Mouse (Mus musculus) inflammation-experienced regulatory T-cells, adult 6 months (primary cell): ENCODE results near the gene Nfkbib. TPM values are rescaled to one million over a fixed set of nuclear protein-coding genes. Genes with fewer than 3 reads are reported as not detected.

ENCODE experiments used
- ATAC-seq: one replicate; pipeline ENCODE4 v1.8.0; 2017
- polyA plus RNA-seq, 3 experiments: library from polyadenylated mRNA; unstranded; fragments of 100-300 nt; shearing (Covaris generic); gene quantifications; one replicate each; pipeline ENCODE4 v1.2.1; 2017

Nfkbib gene
- polyA plus RNA-seq, 3 experiments from 2014 or later, result 46.0 to 72.8 (median 53.3) TPM

DNA sequence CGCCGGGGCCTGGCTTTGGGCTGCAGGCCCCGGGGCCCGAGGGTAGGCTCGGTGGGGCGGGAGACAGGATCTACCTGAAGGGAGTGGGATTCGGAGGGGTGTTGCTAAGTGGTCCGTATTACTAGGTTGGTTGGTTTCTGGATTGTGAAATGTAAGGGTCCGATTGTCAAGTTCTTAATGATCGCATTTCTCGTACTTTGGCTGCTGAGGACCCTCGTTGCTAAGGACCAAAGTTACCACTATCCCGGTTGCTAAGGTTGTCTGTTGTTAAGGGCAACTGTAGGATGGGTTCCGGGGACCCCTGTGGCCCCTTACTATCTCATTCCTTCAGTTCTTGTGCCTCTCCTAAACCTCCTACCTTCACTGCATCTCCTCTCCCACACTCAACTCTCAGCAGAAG, 402 bp downstream of the Nfkbib start:
- ATAC-seq, result no peak

DNA sequence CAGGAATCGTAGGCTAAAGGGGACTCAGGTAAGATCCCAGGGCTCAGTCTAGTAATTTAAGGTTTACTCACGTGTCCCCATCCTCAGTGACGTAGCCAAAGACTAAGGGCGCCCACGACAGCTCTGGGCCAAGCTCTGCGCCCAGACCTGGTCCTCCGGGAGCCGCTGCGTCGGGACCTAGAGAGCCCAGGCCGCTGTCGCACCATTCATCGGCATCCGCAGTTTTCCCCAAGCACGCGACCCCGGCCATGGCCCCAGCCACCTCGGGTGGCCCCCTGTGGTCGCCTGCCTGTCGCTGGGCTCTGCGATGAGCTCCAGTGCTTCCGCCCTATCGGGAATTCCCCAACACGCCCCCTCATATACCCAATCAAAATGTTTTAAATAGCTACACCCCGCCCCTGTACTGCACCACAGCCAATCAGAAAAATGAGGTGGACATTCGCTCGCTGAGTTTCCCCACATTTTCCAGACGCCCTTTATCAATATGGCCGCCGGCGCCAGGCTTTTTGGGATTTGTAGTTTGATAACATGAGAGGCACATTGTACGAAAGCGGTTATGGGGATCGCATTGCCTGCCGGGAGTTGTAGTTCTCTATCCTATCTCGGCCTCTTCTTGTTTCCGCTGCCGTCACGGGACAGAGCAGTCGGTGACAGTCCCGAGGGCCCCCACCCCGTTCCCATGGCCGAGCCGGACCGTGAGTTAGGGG, 986 bp downstream of the Nfkbib start, which contains the start of gene Sirt2:
Sirt2 (plus strand) TSS at position 563 of the 707 bp plus-strand sequence.
- peak; percentile 95 for ATAC-seq

DNA sequence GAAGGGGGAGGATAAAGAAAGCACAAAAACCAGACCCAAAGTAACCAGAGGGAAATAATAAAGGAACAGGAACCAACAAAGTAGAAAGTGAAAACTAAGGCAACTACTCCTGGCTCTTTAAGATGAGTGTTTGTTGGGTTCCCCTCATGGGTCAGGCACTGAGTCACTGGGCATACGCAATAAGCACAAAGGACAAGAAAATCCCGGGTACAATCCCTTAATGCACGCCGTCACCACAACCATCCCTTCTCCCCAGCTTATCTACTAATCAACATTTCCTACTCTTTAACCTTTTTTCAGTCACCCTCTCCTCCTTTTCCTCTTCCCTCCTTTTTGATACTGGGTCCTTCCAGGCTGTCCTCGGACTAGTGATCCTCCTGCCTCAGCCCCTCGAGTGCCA, 2.1 kb downstream of the Nfkbib start:
- no peak for ATAC-seq

DNA sequence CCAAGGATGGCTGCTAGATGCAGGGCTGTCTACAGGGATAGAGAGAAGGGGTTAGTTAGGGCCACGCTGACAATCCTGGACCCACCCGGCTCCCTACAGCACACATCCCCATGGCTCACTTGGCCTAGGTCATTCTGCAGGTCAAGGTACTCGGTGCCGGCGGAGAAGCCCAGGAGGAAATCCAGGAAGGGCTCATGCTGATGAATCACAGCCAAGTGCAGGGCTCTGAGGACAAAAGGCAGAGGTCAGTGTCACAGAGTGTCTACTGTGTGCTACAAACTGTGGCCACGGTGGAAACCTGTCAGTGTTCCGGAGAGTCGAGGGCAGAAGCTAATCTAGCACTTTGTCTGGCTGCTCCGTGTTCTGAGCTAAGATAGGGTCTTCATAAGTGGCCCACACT, 5.4 kb downstream of the Nfkbib start:
- ATAC-seq, result no peak

DNA sequence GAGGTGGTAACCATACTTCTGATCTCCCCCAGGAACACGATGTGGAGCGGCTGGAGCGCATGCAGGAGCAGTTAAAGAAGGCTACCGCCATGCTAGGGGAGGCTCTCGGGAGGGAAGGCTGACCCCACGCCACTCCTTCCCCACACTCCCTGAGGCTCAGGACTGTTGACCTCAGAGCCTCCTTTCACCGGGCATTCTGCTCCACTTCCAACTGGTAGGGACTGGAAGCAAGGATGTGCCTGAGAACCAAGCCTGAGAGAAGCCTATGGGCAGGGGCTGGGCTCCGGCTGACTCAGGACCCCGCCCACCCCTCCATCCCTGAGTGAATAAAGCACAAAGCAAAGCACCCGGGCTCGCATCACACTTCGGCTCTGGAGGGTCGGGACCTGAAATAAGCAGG, 8.7 kb downstream of the Nfkbib start:
- ATAC-seq, result no peak

DNA sequence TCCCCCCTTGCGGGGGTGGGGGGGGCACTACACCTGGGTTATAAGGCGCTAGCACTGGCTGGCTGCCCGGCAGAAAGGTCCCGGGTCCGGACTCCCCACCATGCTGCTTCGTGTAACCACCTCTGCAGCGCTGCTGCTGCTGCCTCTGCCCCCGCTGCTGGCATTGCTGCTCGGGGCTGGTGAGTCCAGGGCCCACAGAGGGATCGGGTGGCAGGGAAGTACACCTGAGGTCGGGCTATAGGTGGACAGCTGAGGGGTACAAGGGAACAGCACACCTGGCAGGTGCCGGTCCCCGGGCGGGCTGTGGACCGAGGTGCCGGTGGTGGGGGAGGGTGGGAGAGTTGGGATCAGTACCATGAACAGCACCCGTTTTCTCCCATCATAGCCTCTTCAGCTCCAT, 11.2 kb downstream of the Nfkbib start, which contains the start of gene Ccer2:
Ccer2 (plus strand) TSS at position 96 of the 400 bp plus-strand sequence.
- no peak for ATAC-seq

DNA sequence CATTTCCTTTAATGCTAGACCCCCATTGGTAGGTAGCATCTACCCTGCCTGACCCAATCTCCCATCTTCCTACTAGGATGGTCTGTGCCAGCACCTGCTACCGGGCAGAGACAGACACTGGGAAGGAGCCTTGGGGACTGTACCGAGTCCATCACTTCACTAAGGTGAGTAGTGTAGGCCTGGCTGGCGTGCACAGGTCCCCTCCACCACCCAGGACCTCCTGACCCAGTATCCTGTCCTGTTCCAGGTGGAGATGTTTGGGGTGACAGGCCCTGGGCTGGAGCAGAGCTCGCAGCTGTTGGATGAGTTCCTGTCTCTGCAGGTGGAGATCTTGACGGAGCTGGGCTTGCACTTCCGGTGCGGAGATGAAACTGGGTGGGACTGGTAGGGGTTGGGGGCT, 17.4 kb downstream of the Nfkbib start:
- ATAC-seq, result no peak

DNA sequence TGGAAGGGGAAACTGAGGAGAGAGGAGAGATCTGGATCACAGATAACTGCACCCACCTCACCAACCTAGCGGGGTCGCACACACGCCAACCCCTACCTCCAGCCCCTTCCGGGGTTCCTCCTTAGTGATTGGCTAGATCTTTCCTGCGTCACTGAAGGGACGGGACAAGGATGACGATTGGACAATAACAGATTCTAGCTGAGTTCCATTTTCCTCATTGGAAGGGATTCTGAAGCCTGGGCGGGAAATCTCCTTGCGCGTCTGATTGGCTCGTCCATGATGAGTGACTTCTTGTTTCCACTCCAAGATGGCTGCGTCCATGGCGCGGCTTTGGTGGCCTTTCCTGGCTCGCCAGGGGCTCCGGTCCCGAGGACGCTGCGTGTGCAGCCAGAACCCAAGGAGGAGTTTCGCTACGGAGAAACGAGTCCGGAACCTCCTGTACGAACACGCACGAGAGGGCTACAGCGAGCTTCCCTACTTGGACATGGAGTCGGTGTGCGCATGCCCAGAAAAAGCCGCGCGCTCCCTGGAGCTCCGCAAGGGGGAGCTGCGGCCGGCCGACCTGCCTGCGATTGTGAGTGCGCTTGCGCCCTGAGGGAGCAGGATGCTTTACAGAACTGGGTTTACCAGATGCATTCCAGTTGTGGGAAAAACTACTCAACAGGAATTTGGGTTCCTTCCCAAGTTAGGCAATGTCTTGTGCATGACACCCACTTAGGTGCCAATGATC, 25.4 kb downstream of the Nfkbib start, which contains the start of the genes Mrps12 and Sars2:
Mrps12 (minus strand) TSS at position 112 of the 730 bp plus-strand sequence.
Sars2 (plus strand) TSS at position 284 of the 730 bp plus-strand sequence.
- ATAC-seq, result peak; percentile 98

DNA sequence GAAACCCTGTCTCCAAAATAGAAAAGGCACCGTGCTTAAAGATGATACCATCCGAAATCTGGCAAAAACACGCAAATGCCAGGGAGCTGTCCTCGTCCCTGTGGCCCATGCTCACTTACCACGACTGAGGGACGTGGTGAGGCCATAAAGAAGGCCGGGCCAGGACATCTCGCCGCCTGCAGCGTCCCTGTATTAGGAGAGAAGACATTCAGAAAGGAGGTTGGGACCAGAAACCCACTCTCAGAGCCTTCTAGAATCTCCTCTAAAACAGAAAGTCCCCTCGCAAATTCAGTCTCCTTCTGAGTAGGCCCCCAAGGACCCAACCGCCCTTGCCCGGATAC, 26.0 kb downstream of the Nfkbib start:
- peak; percentile 19 for ATAC-seq

DNA sequence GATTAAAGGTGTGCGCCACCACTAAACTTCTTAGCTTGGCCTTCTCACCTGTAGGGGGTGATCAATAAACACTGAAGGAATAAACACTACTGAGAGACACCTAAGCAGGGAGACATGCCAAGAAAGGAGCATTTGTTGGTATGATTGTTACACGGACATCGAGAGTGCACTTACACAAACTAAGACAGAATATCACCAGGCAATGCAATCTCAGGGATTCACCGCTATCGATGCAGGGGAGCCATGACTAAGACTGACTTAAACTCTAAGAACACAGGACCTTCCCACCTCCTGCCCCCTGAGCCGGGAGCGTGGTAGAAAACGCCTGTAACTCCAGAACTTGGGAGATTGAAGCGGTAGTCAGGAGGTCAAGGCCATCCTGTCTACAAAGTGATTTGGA, 26.4 kb downstream of the Nfkbib start:
- no peak for ATAC-seq

DNA sequence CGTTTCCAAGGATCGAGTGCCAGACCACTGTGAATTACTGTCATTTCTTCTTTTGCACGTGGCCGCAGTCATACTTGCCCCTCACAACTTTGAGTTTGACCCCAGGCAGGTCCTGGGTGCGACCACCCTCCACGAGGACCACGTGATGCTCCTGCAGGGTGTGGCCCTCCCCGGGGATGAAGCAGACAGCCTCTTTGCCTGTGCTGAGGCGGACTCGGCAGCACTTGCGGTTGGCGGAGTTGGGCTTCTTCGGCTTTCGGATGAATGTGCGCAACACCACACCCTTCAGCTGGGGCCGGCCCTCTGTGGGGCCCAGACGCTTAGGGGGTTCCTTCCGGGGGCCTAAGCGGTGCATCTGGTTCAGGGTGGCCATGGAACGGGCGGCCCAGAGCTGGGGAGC, 27.5 kb downstream of the Nfkbib start:
- no peak for ATAC-seq

DNA sequence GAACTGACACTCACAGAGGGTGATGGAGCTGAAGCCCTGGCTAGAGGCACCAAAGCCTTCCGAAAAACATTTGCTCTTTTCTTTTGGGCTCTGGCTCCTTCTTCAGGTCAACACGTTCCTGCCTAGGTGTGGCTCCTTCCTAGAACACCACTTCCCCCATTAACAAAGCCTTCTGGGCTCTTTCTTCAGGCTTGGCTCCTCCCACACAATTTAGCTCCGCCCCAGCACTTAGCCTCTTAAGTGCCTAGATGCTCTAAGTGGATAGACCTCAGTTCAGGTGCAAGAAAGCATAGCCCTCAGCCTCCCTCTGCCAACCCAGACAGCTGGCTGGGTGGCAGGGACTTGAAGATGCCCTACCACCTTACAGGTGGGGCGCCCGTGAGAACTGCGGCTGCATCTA, 31.6 kb downstream of the Nfkbib start:
- no peak for ATAC-seq

DNA sequence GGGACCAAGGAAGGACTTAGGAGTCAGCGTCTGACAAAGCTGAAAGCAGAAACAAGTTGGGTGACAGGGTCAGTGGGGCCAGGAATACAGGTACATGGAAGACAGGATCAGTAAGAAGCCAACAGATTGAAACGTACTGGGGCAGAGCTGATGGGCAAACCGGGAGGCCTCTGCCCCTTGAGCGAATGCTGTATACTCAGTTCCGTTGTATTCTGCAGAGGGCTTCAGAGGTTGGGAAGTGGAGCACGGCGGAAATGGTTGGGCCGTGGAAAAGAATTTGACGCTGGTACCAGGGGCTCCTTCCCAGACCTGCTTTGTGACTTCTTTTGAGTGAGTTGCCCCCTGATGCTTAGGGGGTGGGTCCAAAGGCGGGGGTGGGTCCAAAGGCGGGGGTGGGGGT, 34.1 kb downstream of the Nfkbib start:
- ATAC-seq, result no peak

DNA sequence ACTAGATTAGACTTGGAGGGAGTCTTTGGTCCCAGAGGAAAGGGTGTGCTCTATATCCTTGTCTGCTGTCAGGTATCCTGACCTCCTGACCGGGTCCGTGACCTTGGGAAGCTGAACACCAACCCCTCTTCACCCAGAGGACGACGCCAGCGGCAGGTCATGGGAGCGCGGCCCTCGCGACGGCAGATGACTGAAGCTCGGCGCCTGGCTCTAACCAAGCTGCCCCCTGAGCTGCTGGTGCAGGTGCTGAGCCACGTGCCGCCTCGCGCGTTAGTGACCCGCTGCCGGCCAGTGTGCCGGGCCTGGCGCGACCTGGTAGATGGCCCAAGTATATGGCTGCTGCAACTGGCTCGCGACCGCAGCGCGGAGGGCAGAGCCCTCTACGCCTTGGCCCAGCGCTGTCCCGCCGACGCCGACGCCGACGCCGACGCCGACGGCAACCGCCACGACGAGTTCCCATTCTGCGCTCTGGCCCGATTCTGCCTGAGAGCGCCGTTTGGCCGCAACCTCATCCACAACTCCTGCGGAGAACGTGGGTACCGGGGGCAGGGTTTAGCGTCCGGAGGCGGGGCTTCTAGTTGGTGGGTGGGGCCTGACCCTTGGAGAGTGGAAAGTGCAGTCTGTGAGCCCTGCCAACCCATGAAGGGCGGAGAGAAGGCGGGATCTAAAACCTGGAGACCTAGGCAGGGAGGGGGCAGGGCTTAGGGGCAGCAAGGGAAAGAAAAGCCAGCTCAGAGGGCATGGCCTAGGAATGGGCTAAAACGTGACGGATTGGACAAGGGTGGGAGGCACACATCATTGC, 34.8 kb downstream of the Nfkbib start:
- peak; percentile 63 for ATAC-seq

DNA sequence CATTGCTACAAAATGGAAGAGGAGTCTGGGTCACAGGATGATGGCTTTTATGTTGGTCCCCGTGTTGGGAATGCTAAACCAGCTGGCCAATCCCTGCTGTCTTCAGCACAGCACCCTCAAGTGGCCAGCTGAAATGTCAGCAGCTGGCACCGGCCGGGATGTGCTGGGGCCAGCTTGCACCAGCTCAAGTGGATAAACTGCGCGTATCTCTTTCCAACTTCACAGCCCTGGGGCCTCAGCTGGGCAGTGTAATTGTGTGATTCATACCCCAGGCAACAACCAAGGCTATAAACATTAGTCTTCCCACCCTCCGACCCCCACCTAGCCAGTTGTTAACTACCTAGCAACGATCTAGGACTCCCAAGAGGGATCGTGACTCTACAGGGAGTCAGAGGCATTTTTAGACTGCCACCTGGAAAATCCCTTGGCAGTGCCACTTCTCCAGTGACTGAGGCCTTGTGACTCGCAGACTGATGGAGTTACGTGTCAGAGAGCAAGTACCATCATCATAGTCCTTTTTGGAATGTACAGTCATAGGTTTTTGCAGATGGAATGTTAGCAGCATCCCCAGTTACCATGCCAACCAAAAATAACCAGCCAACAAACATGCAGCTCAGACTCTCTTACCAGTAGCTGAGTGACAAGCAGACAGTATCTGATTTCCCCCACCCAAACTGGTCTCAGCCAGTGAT, 39.5 kb downstream of the Nfkbib start:
- ATAC-seq, result no peak

DNA sequence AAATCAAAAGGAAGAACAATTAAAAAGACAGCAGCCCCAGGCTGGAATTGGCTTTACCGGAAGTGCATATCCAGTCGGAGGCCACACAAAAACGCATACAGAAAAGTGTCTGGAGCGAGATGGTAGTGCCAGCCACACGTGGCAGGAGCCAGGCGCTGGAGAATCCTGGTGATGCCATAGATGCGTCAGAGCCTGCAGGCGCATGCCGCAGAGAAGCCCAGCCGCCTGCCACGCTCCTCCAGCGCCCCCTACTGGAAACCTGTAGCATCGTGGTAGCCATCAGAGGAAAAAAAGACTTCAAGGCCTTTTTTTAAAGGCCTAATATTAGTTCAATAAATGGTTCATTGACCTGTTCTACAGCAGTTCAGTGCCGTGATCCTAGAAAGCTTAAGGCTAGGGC, 40.7 kb downstream of the Nfkbib start:
- ATAC-seq, result peak; percentile 87

DNA sequence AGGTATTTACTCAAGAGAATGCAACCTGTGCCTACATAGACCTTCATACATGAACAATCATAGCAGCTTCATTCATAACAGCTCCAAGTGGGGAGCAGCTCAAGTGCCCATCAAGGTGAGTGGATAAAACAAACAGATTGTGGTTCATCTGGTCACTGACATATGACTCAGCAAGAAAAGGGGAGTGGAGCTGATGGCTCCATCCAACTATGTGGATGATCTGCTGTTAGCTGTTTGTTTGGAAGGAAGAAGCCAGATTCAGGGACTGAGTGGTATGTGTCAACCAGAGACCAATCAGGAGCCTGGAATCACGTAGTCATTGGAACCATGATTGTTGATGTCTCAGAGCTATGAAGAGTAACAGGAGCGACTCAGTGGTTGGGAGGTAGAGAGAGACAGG, 42.7 kb downstream of the Nfkbib start:
- ATAC-seq, result no peak

DNA sequence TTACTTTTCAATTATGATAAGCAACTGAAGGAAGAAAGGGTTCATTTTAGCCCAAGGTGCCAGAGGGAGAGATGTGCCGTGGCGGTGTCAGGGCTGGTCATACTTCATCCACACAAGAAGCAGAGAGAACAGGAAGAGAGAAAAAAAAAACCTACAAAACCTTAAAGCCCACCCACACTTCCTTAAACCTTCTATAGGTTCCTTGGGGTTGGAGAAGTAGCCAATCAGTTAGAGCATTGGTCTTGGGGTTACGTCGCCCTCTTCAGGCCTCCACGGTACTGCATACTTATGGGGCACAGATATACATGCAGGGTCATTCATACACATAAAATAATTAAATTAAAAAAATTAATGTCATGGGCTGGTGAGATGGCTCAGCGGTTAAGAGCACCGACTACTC, 45.2 kb downstream of the Nfkbib start:
- ATAC-seq, result no peak

DNA sequence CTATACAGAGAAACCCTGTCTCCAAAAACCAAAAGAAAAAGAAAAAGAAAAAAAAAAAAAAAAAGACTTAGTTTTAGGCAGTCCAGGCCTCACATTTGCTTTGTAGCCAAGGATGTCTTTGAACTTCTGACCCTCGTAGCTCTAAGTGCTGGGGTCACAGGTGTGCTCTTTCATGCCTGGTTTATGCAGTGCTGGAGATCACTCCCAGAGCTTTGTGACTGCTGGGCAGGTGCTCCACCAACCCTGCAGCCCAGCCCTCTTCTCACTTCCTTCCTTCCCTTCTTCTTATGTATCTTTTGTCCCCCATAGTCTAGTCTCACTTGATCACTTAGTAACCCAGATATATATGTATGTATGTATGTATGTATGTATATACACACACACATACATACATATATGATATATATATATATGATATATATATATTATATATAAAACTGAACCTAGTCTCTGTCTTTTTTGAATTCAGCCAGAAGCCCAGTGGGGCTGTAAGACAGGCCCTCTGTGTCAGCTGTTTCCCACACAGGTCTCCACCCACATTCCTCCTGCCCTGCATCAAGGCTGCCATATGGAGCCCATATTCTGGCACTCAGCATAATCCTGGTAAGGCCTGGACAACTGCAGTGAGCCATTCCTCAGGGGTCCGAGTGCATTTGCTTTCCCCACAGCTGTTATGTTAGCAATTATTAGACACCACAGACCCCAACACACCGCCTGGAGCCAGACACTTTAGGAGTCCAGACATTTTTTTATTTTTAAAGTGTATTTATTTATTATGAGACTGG, 46.4 kb downstream of the Nfkbib start:
- ATAC-seq, result no peak

DNA sequence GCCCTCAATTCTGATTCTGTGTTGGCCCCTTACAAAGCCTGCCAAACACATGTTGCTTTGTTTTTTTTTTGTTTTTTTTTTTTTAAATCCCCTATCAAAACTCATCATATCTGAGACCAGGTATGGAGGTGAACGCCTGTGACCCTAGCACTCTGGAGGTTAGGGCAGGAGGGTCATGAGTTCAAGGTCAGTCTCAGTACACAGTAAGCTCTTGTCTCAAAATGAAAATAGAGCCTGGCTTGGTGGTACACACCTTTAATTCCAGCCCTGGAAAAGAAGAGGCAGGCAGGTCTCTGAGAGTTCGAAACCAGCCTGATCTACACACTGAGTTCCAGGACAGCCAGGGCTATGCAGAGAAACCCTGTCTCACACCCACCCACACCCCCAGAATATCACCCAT, 47.7 kb downstream of the Nfkbib start:
- ATAC-seq, result no peak

DNA sequence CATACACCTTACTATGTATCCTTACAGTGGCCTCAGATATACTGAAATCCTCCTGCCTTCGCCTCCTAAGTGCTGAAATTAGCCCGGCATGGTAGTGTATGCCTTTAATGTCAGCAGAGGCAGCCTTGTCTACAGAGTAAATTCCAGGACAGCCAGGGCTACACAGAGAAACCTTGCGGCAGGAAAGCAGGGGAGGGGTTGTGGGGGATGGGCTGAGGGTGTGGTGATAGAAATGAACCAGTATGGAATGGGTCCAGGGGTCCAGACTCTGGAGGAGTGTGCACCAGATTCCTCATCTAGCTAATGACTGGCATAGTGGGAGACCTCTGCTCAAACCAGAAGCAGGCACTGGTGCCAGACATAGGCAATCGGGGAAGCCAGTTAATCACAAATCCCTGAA, 48.2 kb downstream of the Nfkbib start:
- no peak for ATAC-seq

DNA sequence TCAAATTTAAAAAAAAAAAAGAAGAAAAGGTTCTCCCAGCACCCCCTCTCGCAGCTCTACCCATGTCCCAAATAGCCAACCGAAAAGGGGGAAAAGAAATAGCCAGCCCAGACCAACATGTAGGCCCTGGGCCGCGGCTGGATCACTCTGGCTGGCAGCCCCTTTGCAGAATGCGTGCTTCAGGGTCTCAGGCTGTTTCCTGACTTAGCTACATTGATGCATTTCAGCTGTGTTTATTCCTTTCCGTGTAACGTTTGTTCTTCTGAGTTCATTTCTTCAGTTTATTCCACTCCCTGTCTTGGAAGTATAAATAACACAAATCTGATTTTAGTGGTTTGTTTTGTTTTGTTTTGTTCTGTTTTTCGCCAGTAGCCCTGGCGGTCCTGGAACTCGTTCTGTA, 49.6 kb downstream of the Nfkbib start:
- ATAC-seq, result no peak
